Mouse (Mus musculus): Measurements from ENCODE around the gene Gm7247. TPM values are rescaled to one million over a fixed set of nuclear protein-coding genes. Genes with fewer than 3 reads are reported as not detected.
"Not testable (repeated sequence)": the region's sequence is repeated elsewhere in the genome, so short reads cannot be mapped to it uniquely, and the experiment has no call there.

Gene Gm7247
- total RNA-seq (2021): not detected
- long read RNA-seq, experiment 1: 0 reads
- long read RNA-seq, experiment 2: 0 reads

DNA sequence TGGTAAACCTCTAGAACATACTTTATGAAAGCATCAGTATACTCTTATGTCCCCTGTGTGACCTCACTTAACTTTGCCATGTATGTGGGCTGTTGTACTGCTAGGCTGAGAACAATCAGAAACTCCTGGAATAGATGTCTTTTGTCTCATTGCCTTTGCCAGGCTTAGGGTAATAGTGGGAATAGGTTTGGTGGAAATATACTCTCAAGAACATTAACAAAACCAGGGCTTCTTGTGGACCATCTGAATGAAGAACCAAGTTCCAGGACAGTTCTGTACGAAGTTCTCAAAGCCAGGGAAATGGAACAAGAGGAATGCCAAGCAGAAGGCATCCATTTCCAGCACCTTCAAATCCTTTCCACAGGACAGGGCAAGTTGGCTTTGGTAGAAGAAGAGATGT is at the start of gene Gm7247:
TSS of gene Gm7247 (plus strand) at position 301 of the 400 bp plus-strand sequence.
- DNase-seq (ENCODE audit: low spot score in 2 of 2): no peak

- no peak for DNase-seq (ENCODE audit: low spot score in 2 of 2)
These were observed 37.6 kb upstream of the Gm7247 start for GRCm38 (mm10) chr14:51324001-51324400.

- peak in 1 of 2 experiments; percentile 16 for DNase-seq (ENCODE audit: low spot score in 2 of 2)
These were observed 15.5 kb upstream of the Gm7247 start for GRCm38 (mm10) chr14:51346027-51346426.

- DNase-seq (ENCODE audit: low spot score in 2 of 2): peak; percentile 17 to 26
These were observed 3.2 kb upstream of the Gm7247 start for GRCm38 (mm10) chr14:51358111-51358982.

GRCm38 (mm10) chr14:51382805-51383204 is 21.2 kb downstream of the Gm7247 start:
- DNase-seq (ENCODE audit: low spot score in 2 of 2): no peak

DNA sequence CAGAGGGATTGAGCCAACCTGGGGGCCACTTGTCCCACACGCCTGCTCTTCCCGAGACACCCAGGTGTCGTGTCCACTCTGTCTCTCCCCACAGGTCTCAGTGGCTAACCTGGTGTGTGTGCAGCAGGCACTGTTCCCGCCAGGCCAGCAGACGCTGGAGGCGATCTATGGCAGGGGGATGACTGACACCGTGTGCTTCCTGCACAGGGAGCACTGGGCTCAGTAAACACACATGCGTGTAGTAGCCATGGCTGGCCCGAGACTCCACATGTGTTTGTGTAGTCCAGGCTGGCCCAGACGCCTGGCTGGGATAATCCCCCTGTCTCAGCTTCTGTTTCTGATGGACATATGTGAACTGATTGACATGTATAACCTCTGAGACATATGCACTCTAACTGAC is 22.8 kb downstream of the Gm7247 start:
- no peak for DNase-seq (ENCODE audit: low spot score in 2 of 2)

- DNase-seq (ENCODE audit: low spot score in 2 of 2): no peak
These were observed 24.2 kb downstream of the Gm7247 start for GRCm38 (mm10) chr14:51385741-51386140.

DNA sequence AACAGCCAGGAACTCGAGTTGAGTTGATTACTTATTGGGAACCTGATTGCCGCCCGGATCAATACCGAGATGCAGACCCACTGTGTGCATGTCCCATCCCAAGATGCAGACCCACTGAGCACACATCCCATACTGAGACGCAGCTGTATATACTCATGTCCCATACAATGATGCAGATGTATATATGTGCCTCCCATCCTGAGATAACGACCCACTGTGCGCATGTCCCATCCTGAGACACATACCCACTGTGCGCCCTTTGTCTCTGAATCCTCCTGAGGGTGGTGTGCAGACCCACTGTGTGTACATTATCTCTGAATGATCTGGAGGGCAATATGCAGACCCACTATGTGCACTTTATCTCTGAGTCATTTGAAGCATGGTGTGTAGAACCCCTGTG is 26.2 kb downstream of the Gm7247 start:
- DNase-seq (ENCODE audit: low spot score in 2 of 2): no peak

GRCm38 (mm10) chr14:51388222-51388621 is 26.7 kb downstream of the Gm7247 start:
- DNase-seq (ENCODE audit: low spot score in 2 of 2): no peak

- no peak for DNase-seq (ENCODE audit: low spot score in 2 of 2)
These were observed 49.0 kb downstream of the Gm7247 start, which contains the start of gene Vmn2r88 for GRCm38 (mm10) chr14:51410520-51410919. Vmn2r88 (plus strand) TSS chr14:51410820.

GRCm38 (mm10) chr14:51423885-51424284 is 62.3 kb downstream of the Gm7247 start:
- no peak for DNase-seq (ENCODE audit: low spot score in 2 of 2)

DNA sequence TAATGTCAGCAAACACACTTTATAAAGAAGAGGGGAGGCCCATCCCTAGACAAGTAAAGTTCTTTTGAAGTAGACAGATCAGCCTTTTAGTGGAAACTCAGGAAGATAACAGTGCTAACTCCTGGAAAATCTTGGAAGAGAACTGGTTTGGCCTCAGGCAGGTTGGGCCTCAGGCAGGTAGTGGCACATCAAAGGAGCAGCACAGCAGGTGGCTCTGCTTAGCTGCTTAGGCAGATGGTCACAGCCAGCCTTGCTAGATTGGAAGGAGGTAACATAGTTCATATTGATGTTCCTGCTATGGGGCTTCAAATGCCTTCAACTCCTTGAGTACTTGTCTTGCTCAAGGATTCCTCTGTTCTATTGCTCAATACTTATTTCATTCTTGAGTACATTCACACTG is 68.6 kb downstream of the Gm7247 start:
- DNase-seq (ENCODE audit: low spot score in 2 of 2): not testable (repeated sequence)

DNA sequence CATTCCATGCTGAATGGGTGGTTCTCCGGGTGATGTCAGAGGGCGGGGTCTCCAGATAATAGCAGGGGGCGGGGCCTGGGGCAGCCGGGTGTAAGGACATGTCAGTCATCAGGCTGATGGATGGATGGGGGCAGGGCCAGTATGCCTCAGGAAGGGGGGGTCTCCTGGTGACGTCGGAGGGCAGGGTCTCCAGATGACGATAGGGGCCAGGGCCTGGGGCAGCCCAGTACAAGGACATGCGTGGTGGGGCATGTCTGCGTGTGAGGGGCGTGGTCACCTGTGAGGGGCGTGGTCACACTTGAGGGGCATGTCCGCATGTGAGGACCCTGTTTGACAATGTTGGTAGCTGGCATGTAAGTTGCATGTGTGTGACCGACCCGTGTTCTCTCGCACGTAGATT is 73.0 kb downstream of the Gm7247 start:
- DNase-seq (ENCODE audit: low spot score in 2 of 2): no peak

DNA sequence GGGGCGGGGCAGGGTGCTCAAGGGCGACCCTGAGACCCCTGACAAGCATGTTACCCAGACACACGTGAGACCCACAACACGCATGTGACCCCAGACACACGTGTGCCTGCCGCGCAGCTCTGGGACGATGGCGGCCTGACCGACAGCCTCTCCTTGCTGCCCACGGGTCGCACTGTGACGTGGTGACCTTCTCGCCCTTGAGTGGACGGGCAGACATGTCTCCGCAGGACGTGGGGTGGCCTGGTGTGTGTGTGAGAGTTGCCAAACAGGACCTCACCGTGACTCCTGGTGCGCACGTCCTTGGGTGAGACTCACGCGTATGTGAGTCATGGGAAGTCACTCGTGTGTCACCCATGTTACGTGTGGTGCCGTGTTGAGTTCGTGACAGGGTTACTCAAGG is 73.5 kb downstream of the Gm7247 start:
- no peak for DNase-seq (ENCODE audit: low spot score in 2 of 2)

DNA sequence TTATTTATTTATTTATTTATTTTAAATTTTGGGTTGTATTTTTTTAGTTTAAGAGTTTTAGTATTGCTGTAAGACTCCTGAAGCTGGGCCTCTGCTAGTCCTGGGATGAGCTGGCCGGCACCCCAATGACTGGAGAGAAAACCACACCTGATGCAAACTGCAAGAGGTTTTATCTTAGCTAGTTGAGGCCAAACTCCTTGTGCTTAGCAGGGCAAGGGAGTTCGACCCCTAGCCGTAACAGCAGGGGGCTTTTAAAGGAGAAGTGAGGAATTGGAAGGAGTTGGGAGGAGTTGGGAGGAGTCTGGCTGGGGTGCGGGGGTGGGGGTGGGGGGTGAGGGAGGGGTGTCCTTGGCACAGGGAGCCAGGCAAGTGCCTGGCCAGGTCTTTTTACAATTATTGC is 77.4 kb downstream of the Gm7247 start:
- no peak for DNase-seq (ENCODE audit: low spot score in 2 of 2)

- DNase-seq (ENCODE audit: low spot score in 2 of 2): not testable (repeated sequence)
These were observed 90.0 kb downstream of the Gm7247 start, which contains the start of gene Vmn2r89 for GRCm38 (mm10) chr14:51451557-51451956. Vmn2r89 (plus strand) TSS chr14:51451857.

DNA sequence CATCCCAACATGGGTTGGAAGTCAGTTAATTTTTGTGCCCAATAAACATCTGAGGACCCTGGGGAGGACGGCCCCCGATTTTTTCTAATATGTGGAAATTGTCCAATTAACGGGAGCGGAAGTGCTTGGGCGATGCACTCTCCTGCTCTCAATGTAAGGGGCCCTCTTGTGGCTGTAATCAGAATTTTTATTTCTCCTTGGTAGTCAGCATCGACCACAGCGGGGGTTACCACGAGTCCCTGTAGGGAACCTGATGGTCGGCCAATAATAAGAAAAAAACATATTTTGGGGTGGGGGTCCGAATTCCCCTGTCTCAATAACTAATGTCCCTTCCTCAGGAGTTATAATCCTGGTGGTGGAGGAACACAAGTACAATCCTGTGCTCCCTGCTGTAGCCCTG is 118.7 kb downstream of the Gm7247 start:
- not testable (repeated sequence) for DNase-seq (ENCODE audit: low spot score in 2 of 2)

GRCm38 (mm10) chr14:51481332-51482015 is 119.9 kb downstream of the Gm7247 start:
- DNase-seq (ENCODE audit: low spot score in 2 of 2): not testable (repeated sequence)

GRCm38 (mm10) chr14:51482051-51482715 is 120.6 kb downstream of the Gm7247 start:
- no peak for DNase-seq (ENCODE audit: low spot score in 2 of 2)

DNA sequence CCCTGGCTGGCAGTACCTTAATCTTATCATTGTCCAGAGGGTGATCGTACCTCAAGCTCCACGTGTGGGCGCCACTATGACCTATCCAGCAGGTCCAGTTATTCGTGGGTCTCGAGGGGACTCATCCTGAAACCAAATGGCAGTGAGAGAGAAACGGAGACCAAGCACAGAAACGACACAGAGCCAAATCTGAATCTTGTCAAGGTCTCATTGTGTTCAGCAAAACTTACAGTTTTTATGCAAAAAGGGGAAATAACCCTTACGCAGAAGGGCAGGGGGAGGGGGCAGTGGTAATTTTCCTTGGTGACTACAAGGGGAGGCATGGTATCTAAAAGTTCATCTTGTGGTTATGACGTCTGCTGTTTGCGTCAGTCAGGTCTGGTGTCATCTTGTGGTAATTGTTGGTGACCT is 121.4 kb downstream of the Gm7247 start:
- not testable (repeated sequence) for DNase-seq (ENCODE audit: low spot score in 2 of 2)

DNA sequence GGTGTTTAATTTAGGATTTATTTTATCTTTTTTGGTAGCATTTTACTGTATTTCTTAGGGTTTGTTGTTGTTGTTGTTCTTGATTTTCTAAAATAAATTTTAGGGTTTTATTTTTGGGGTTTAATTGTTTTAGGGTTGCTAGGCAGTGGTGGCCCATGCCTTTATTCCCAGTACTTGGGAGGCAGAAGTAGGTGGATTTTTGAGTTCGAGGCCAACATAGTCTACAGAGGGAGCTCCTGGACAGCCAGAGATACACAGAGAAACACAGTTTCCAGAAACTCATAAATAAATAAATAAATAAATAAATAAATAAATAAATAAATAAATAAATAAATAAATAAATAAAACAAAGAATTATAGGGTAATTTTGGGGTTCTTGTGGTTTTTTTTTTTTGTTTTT is 122.1 kb downstream of the Gm7247 start:
- no peak for DNase-seq (ENCODE audit: low spot score in 2 of 2)

- no peak for DNase-seq (ENCODE audit: low spot score in 2 of 2)
These were observed 124.6 kb downstream of the Gm7247 start for GRCm38 (mm10) chr14:51486111-51486510.
